Mouse (Mus musculus): ENCODE results near the gene Lmx1b. TPM values are rescaled to one million over a fixed set of nuclear protein-coding genes. Genes with fewer than 3 reads are reported as not detected.
A peak's percentile ranks its signal among the peaks of the same experiment; 100 is the strongest.

Lmx1b gene
- polyA plus RNA-seq (2016; fragmentation: Nextera tagmentation; extraction: Ambion mirVana) = 0.84 and 0.91 TPM in 2 replicates

GRCm38 (mm10) chr2:33640171-33640721 lies at the start of gene Lmx1b:
TSS of gene Lmx1b (minus strand) at chr2:33640511.
- H3K4me1 ChIP-seq = peaks cover 30% of the 10 kb centered on the region
- H3K27ac ChIP-seq = no peak within 1 kb of the TSS
- peak within 1 kb of the TSS; percentile 38 for H3K9ac ChIP-seq
- H3K27me3 ChIP-seq = peaks cover 98% of the 10 kb centered on the region
- H3K9me3 ChIP-seq = no peaks in the 10 kb centered on the region
- no peak for ATAC-seq (ENCODE audit: low FRiP score)
- WGBS = under 1% methylated on average over 53 of the region's 53 CpGs
- H3K4me3 ChIP-seq (replicated peaks) = peak within 1 kb of the TSS; percentile 45
- H3K36me3 ChIP-seq (replicated peaks) = no peaks in the 10 kb centered on the region
- peak within 1 kb of the TSS; percentile 68 for H3K4me2 ChIP-seq

DNA sequence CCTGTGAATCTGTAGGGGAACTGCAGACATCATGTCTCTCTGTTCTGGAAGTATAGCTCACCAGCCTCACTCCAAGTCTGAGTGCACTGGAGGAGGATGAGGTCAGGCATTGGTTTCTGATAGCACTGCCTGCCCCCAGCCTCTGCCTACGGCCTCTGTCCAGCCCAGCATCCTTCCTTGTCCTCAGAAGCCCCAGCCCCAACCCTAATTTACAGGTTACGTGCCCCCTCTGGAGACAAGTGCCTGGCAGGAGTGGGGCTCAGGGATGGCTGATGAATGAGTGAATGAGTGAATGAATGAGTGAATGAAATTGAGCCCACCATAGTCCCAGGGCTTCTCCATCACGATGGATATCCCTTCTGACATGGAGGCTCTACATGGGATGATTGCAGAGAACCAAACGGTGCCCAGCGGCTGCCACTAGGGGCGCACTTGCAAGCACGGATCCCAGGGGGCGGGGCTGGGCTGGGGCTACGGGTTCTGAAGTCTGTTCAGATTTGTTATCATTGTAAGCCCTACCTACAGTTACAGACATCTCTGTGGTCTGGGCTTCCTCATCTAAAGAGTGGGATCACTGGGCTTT lies 49.7 kb upstream of the Lmx1b start:
- WGBS = 28% methylated on average over 9 of the region's 9 CpGs
- Histone ChIP-seq H3K4me3 (replicated peaks) (no peak overlapping the region), H3K36me3 (replicated peaks) (no peaks in the 10 kb centered on the region), H3K4me2 (no peak overlapping the region; the same call in 1 of the 2 replicates), H3K9ac (no peak overlapping the region), H3K9me3 (peaks cover 7% of the 10 kb centered on the region; the same call in 1 of the 2 replicates), H3K4me1 (peaks cover 15% of the 10 kb centered on the region; the same call in 1 of the 2 replicates), H3K27me3 (peaks cover 50% of the 10 kb centered on the region), H3K27ac (no peak overlapping the region)
- peak; percentile 55; the same call in 1 of the 2 replicates for ATAC-seq (ENCODE audit: low FRiP score)

- no peak overlapping the region; the same call in 1 of the 2 replicates for H3K4me2 ChIP-seq
- WGBS = 38% methylated on average over 23 of the region's 23 CpGs
- H3K4me3 ChIP-seq (replicated peaks) = no peak overlapping the region
- H3K27me3 ChIP-seq = peaks cover 53% of the 10 kb centered on the region
- no peaks in the 10 kb centered on the region for H3K36me3 ChIP-seq (replicated peaks)
- H3K9ac ChIP-seq = peak overlapping the region; percentile 7; the same call in 1 of the 2 replicates
- H3K27ac ChIP-seq = no peak overlapping the region
- H3K4me1 ChIP-seq = peaks cover 15% of the 10 kb centered on the region; the same call in 1 of the 2 replicates
- H3K9me3 ChIP-seq = peaks cover 7% of the 10 kb centered on the region; the same call in 1 of the 2 replicates
- 0 out of 2 replicates have a peak, but pooled peaks have one; percentile 46 for ATAC-seq (ENCODE audit: low FRiP score)
These were observed 49.0 kb upstream of the Lmx1b start for GRCm38 (mm10) chr2:33689155-33689879.

- H3K27ac ChIP-seq = no peak overlapping the region
- peaks cover 37% of the 10 kb centered on the region for H3K27me3 ChIP-seq
- H3K4me3 ChIP-seq (replicated peaks) = no peak overlapping the region
- 0 out of 2 replicates have a peak overlapping the region, but pooled peaks have one; percentile 2 for H3K9ac ChIP-seq
- WGBS = 49% methylated on average over 4 of the region's 4 CpGs
- no peak overlapping the region for H3K4me2 ChIP-seq
- H3K9me3 ChIP-seq = peaks cover 7% of the 10 kb centered on the region; the same call in 1 of the 2 replicates
- peak; percentile 51; the same call in 1 of the 2 replicates for ATAC-seq (ENCODE audit: low FRiP score)
- peaks cover 8% of the 10 kb centered on the region for H3K4me1 ChIP-seq
- H3K36me3 ChIP-seq (replicated peaks) = no peaks in the 10 kb centered on the region
These were observed 43.3 kb upstream of the Lmx1b start for GRCm38 (mm10) chr2:33683594-33683993.

GRCm38 (mm10) chr2:33683095-33683494 lies 42.8 kb upstream of the Lmx1b start:
- 50% methylated on average over 6 of the region's 6 CpGs for WGBS
- ATAC-seq (ENCODE audit: low FRiP score) = no peak
- Histone ChIP-seq H3K4me1 (peaks cover 8% of the 10 kb centered on the region), H3K9me3 (peaks cover 7% of the 10 kb centered on the region; the same call in 1 of the 2 replicates), H3K4me2 (no peak overlapping the region), H3K36me3 (replicated peaks) (no peaks in the 10 kb centered on the region), H3K4me3 (replicated peaks) (no peak overlapping the region), H3K27me3 (peaks cover 32% of the 10 kb centered on the region; the same call in 1 of the 2 replicates), H3K27ac (no peak overlapping the region), H3K9ac (no peak overlapping the region)

GRCm38 (mm10) chr2:33682219-33682618 lies 41.9 kb upstream of the Lmx1b start:
- H3K9me3 ChIP-seq = peaks cover 3% of the 10 kb centered on the region; the same call in 1 of the 2 replicates
- no peaks in the 10 kb centered on the region for H3K36me3 ChIP-seq (replicated peaks)
- H3K27ac ChIP-seq = no peak overlapping the region
- no peak for ATAC-seq (ENCODE audit: low FRiP score)
- peaks cover 8% of the 10 kb centered on the region for H3K4me1 ChIP-seq
- WGBS = 8% methylated on average over 4 of the region's 4 CpGs
- no peak overlapping the region for H3K9ac ChIP-seq
- H3K4me2 ChIP-seq = no peak overlapping the region
- H3K4me3 ChIP-seq (replicated peaks) = no peak overlapping the region
- H3K27me3 ChIP-seq = peaks cover 38% of the 10 kb centered on the region

DNA sequence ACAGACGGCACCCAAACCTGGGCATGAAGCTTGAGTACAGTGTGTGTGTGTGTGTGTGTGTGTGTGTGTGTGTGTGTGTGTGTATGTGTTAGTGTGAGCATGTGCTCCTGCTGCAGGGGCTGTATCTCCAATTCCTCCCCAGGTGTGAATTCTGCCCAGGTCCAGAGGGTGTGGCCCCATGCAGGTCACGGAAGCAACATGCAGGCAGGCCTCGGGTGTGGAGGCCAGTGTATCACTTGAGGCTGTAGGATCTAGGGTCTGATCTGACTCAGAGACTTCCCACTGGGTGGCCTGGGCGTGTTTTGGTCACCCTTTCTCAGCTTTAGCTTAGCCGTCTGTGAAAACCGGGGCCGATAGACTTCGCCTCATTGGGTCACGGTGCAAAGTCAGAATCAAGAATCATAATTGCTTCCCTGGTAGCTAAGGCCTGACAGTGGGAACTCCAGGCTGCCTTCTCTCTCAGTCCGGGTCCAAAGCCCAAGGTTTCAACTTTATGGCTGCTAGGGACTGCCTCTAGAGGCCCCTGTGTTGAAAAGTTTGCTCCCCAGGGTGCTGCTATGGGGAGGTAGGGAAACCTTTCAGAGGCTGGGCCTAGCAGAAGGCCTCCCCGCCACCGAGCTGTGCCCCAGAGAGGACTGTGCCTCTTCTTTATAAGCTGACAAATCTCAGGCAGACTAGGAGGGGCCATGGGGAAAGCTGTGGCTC lies 38.8 kb upstream of the Lmx1b start:
- H3K36me3 ChIP-seq (replicated peaks) = no peaks in the 10 kb centered on the region
- no peak overlapping the region for H3K4me3 ChIP-seq (replicated peaks)
- H3K9ac ChIP-seq = no peak overlapping the region
- no peak overlapping the region for H3K27ac ChIP-seq
- H3K4me2 ChIP-seq = no peak overlapping the region
- ATAC-seq (ENCODE audit: low FRiP score) = no peak
- H3K27me3 ChIP-seq = peaks cover 37% of the 10 kb centered on the region
- H3K4me1 ChIP-seq = peaks cover 8% of the 10 kb centered on the region
- no peaks in the 10 kb centered on the region for H3K9me3 ChIP-seq
- WGBS = 71% methylated on average over 12 of the region's 12 CpGs

GRCm38 (mm10) chr2:33672701-33673472 lies 32.6 kb upstream of the Lmx1b start:
- Histone ChIP-seq H3K9me3 (no peaks in the 10 kb centered on the region), H3K27me3 (peaks cover 31% of the 10 kb centered on the region), H3K4me1 (no peaks in the 10 kb centered on the region), H3K4me3 (replicated peaks) (no peak overlapping the region), H3K4me2 (no peak overlapping the region), H3K36me3 (replicated peaks) (no peaks in the 10 kb centered on the region), H3K27ac (no peak overlapping the region), H3K9ac (no peak overlapping the region)
- ATAC-seq (ENCODE audit: low FRiP score) = no peak
- WGBS = 82% methylated on average over 10 of the region's 10 CpGs

DNA sequence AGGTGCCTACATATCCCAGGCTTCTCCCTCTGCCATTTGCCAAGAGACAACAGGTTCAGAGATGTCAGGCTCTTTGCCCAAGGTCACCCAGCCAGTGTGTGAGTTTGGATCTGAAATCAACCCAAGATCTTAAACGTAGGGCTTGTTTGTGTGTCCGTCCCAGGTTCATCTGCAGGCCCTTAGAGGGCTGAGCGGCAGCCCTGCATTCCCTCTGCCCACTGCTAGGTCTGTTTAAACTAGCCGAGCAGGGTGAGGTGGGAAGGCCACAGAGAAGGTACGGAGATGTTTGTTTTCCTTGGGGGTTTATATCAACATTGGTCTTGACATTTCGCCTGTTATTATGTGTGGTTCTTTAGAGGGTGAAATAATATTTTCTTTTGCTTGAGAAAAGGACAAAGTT lies 28.4 kb upstream of the Lmx1b start:
- ATAC-seq (ENCODE audit: low FRiP score) = no peak
- Histone ChIP-seq H3K4me2 (no peak overlapping the region), H3K9ac (no peak overlapping the region), H3K4me1 (peaks cover 19% of the 10 kb centered on the region), H3K9me3 (no peaks in the 10 kb centered on the region), H3K27ac (no peak overlapping the region), H3K36me3 (replicated peaks) (no peaks in the 10 kb centered on the region), H3K4me3 (replicated peaks) (no peak overlapping the region), H3K27me3 (peaks cover 32% of the 10 kb centered on the region; the same call in 1 of the 2 replicates)
- WGBS = 87% methylated on average over 6 of the region's 6 CpGs

- no peak overlapping the region for H3K4me2 ChIP-seq
- H3K9me3 ChIP-seq = no peaks in the 10 kb centered on the region
- no peak overlapping the region for H3K27ac ChIP-seq
- 57% methylated on average over 11 of the region's 11 CpGs for WGBS
- H3K4me1 ChIP-seq = peaks cover 19% of the 10 kb centered on the region
- no peak overlapping the region for H3K4me3 ChIP-seq (replicated peaks)
- H3K9ac ChIP-seq = no peak overlapping the region
- H3K36me3 ChIP-seq (replicated peaks) = no peaks in the 10 kb centered on the region
- H3K27me3 ChIP-seq = peaks cover 28% of the 10 kb centered on the region; the same call in 1 of the 2 replicates
- no peak for ATAC-seq (ENCODE audit: low FRiP score)
These were observed 26.2 kb upstream of the Lmx1b start for GRCm38 (mm10) chr2:33666388-33666945.

GRCm38 (mm10) chr2:33665363-33666058 lies 25.2 kb upstream of the Lmx1b start:
- WGBS = 34% methylated on average over 13 of the region's 13 CpGs
- H3K4me1 ChIP-seq = peaks cover 19% of the 10 kb centered on the region
- no peaks in the 10 kb centered on the region for H3K36me3 ChIP-seq (replicated peaks)
- H3K4me2 ChIP-seq = no peak overlapping the region
- H3K9me3 ChIP-seq = no peaks in the 10 kb centered on the region
- H3K4me3 ChIP-seq (replicated peaks) = no peak overlapping the region
- no peak for ATAC-seq (ENCODE audit: low FRiP score)
- peaks cover 28% of the 10 kb centered on the region; the same call in 1 of the 2 replicates for H3K27me3 ChIP-seq
- H3K27ac ChIP-seq = no peak overlapping the region
- no peak overlapping the region for H3K9ac ChIP-seq

Measured in forebrain, embryonic 12.5 days (tissue).